Mouse (Mus musculus): ENCODE data around the gene Ceacam9. TPM values are rescaled to one million over a fixed set of nuclear protein-coding genes. Genes with fewer than 3 reads are reported as not detected.

The Ceacam9 gene
- polyA plus RNA-seq, 1 experiment: not detected

DNA sequence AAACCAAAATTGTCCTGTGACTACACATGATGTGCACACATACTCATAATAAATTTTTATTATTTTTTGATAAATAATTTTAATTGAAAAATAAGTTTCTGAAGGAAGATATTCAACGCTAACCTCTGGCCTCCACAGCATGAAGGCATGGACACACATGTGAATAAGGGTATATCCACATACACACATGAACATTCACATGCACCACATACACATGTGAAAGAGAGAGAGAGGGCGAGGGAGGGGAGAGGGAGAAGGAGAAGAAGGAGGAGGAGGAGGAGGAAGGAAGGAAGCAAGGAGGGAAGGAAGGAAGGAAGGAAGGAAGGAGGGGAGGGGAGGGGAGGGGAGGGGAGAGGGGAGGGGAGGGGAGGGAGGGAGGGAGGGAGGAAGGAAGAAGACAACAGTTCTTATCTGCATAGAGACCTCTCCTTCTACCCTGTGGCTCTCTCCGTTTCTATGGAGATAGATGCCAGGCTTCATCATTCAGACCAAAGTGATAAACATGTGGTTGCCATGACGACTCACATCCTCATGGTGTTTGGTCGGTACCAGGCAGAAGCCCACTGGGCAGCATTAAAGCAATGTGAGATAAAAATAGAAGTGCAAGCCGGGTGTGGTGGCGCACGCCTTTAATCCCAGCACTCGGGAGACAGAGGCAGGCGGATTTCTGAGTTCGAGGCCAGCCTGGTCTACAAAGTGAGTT, 37.3 kb downstream of the Ceacam9 start:
- Histone ChIP-seq H3K27ac (ENCODE audit: insufficient read depth, low read depth, low read length) (no peak overlapping the region), H3K4me1 (ENCODE audit: control insufficient read depth, insufficient read depth, low read length) (peaks cover 7% of the 10 kb centered on the region; the same call in 1 of the 2 replicates), H3K4me3 (ENCODE audit: insufficient read depth, low read depth, low read length) (no peak overlapping the region)
- WGBS: 57% methylated on average over 10 of the region's 11 CpGs
- TF ChIP-seq CTCF (IDR thresholded peaks at IDR 0.05; ENCODE audit: insufficient read depth, low read depth, low read length) (no peak), POLR2A (IDR thresholded peaks at IDR 0.05; ENCODE audit: insufficient read depth, low read depth, low read length) (no peak)

DNA sequence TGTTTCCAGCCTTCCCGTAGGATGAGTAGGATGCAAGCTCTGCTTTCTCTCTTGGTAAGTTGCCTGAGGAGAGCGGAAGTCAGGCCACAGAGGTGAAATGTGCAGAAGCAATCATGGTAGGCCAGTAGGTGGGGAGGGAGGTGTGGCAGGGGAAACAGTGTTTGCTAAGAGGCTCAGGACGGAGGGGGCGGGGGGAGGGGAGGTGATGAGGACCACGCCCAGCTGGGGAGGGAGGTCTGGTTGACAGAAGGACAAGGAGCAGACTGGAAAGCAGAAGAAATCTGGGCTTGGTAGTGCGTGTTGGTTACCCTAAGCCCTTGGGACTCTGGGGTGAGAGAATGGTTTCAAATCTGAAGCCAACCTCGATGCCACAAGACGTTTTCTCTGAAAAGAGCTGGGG, 38.6 kb downstream of the Ceacam9 start:
- TF ChIP-seq POLR2A (IDR thresholded peaks at IDR 0.05; ENCODE audit: insufficient read depth, low read depth, low read length): no peak
- no peak for TF ChIP-seq CTCF (IDR thresholded peaks at IDR 0.05; ENCODE audit: insufficient read depth, low read depth, low read length)
- peaks cover 7% of the 10 kb centered on the region; the same call in 1 of the 2 replicates for H3K4me1 ChIP-seq (ENCODE audit: control insufficient read depth, insufficient read depth, low read length)
- no peak overlapping the region for H3K27ac ChIP-seq (ENCODE audit: insufficient read depth, low read depth, low read length)
- 46% methylated on average over 8 of the region's 8 CpGs for WGBS
- no peak overlapping the region for H3K4me3 ChIP-seq (ENCODE audit: insufficient read depth, low read depth, low read length)

GRCm38 (mm10) chr7:16761005-16761481, 39.3 kb downstream of the Ceacam9 start:
- 44% methylated on average over 10 of the region's 10 CpGs for WGBS
- TF ChIP-seq POLR2A (IDR thresholded peaks at IDR 0.05; ENCODE audit: insufficient read depth, low read depth, low read length) (no peak), CTCF (IDR thresholded peaks at IDR 0.05; ENCODE audit: insufficient read depth, low read depth, low read length) (no peak)
- H3K4me1 ChIP-seq (ENCODE audit: control insufficient read depth, insufficient read depth, low read length): peaks cover 7% of the 10 kb centered on the region; the same call in 1 of the 2 replicates

GRCm38 (mm10) chr7:16761630-16762029, 39.9 kb downstream of the Ceacam9 start:
- TF ChIP-seq CTCF (IDR thresholded peaks at IDR 0.05; ENCODE audit: insufficient read depth, low read depth, low read length) (no peak), POLR2A (IDR thresholded peaks at IDR 0.05; ENCODE audit: insufficient read depth, low read depth, low read length) (no peak)
- WGBS: 68% methylated on average over 5 of the region's 5 CpGs
- H3K27ac ChIP-seq (ENCODE audit: insufficient read depth, low read depth, low read length): 0 out of 2 replicates have a peak overlapping the region, but pooled peaks have one; percentile 33
- no peak overlapping the region for H3K4me3 ChIP-seq (ENCODE audit: insufficient read depth, low read depth, low read length)
- peaks cover 7% of the 10 kb centered on the region; the same call in 1 of the 2 replicates for H3K4me1 ChIP-seq (ENCODE audit: control insufficient read depth, insufficient read depth, low read length)

More at GRCm38 (mm10) chr7:16761005-16761481, 39.3 kb downstream of the Ceacam9 start:
- no peak overlapping the region for H3K27ac ChIP-seq (ENCODE audit: insufficient read depth, low read depth, low read length)
- H3K4me3 ChIP-seq (ENCODE audit: insufficient read depth, low read depth, low read length): no peak overlapping the region

DNA sequence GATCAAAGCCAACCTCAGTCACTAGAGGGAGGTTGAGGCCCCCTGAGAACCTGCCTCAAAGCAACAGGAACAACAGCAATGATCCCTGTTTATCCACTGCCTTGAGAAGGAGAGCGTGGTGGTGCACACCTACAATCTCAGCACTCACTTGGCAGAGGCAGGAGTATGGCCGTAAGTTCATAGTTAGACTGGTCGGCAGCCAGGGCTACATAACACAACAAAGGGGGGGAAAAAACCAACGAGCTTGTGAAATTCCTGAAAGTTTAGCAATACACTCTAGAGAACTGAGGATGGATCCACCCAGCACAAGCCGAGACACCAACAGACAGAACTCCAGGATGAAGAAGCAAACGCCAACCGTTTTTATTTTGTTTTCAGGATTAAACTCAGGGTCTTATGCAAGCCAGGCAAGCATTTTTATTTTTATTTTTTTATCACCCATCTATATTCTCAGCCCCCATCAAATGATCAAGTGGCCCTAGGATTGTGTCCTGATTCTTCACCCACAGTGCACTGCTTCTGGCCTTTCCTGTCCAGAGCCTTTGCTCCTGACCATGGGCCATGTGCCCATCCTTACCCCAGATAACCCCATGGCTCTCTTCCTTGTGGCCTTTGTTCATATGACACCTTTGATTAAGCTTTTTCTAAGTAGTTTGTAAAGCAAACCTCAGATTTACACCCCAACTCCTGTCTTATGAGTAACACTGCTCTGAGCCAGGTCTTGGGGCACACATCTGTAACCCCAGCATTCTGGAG, 41.9 kb downstream of the Ceacam9 start:
- WGBS: 89% methylated on average over 7 of the region's 7 CpGs
- TF ChIP-seq POLR2A (IDR thresholded peaks at IDR 0.05; ENCODE audit: insufficient read depth, low read depth, low read length) (no peak), CTCF (IDR thresholded peaks at IDR 0.05; ENCODE audit: insufficient read depth, low read depth, low read length) (no peak)
- Histone ChIP-seq H3K27ac (ENCODE audit: insufficient read depth, low read depth, low read length) (no peak overlapping the region), H3K4me1 (ENCODE audit: control insufficient read depth, insufficient read depth, low read length) (peaks cover 11% of the 10 kb centered on the region), H3K4me3 (ENCODE audit: insufficient read depth, low read depth, low read length) (no peak overlapping the region)

DNA sequence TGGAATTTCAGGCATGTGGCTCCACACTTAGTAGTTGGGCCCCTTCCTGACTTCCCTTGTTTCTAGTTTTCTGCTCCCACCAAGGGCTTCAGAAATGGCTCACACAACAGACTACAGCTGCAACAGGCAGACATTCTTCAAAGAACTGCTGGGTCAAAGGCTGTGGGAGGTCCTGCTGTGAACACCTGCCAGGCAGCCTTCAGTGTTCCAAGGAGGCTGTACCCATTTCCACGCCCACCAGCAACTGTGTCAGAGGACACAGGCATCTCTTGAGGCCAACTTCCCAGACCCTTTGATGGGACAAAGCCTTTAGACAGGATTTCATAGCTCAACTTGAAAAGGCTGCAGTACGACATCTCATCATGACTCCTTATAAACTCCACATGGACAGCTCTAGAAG, 44.7 kb downstream of the Ceacam9 start:
- WGBS: 47% methylated on average over 2 of the region's 2 CpGs
- H3K27ac ChIP-seq (ENCODE audit: insufficient read depth, low read depth, low read length): no peak overlapping the region
- H3K4me1 ChIP-seq (ENCODE audit: control insufficient read depth, insufficient read depth, low read length): peaks cover 7% of the 10 kb centered on the region; the same call in 1 of the 2 replicates
- no peak overlapping the region for H3K4me3 ChIP-seq (ENCODE audit: insufficient read depth, low read depth, low read length)
- TF ChIP-seq CTCF (IDR thresholded peaks at IDR 0.05; ENCODE audit: insufficient read depth, low read depth, low read length): no peak
- no peak for TF ChIP-seq POLR2A (IDR thresholded peaks at IDR 0.05; ENCODE audit: insufficient read depth, low read depth, low read length)

Other genes starting within 250 kb of the Ceacam9 start
- gene Npas1, start 244.2 kb upstream of the Ceacam9 start, polyA plus RNA-seq (2012; ENCODE audit: insufficient read depth, insufficient read length, low replicate concordance, missing spikeins): not detected in 2 replicates
- not detected in 2 replicates for gene Arhgap35, start 106.9 kb upstream of the Ceacam9 start, polyA plus RNA-seq (2012; ENCODE audit: insufficient read depth, insufficient read length, low replicate concordance, missing spikeins)
- gene Ceacam15, start 46.2 kb upstream of the Ceacam9 start, polyA plus RNA-seq (2012; ENCODE audit: insufficient read depth, insufficient read length, low replicate concordance, missing spikeins): not detected in 2 replicates
- gene Ap2s1, start 16.5 kb downstream of the Ceacam9 start, polyA plus RNA-seq (2012; ENCODE audit: insufficient read depth, insufficient read length, low replicate concordance, missing spikeins): not detected in 2 replicates
- gene Slc1a5, start 59.4 kb downstream of the Ceacam9 start, polyA plus RNA-seq (2012; ENCODE audit: insufficient read depth, insufficient read length, low replicate concordance, missing spikeins): not detected in 2 replicates
- gene Strn4, start 94.0 kb downstream of the Ceacam9 start, polyA plus RNA-seq (2012; ENCODE audit: insufficient read depth, insufficient read length, low replicate concordance, missing spikeins): not detected in 2 replicates
- gene Fkrp, start 94.8 kb downstream of the Ceacam9 start, polyA plus RNA-seq (2012; ENCODE audit: insufficient read depth, insufficient read length, low replicate concordance, missing spikeins): not detected in 2 replicates
- not detected in 2 replicates for gene Prkd2, start 121.0 kb downstream of the Ceacam9 start, polyA plus RNA-seq (2012; ENCODE audit: insufficient read depth, insufficient read length, low replicate concordance, missing spikeins)
- not detected in 2 replicates for gene Dact3, start 153.4 kb downstream of the Ceacam9 start, polyA plus RNA-seq (2012; ENCODE audit: insufficient read depth, insufficient read length, low replicate concordance, missing spikeins)
- gene Gng8, start 169.9 kb downstream of the Ceacam9 start, polyA plus RNA-seq (2012; ENCODE audit: insufficient read depth, insufficient read length, low replicate concordance, missing spikeins): not detected in 2 replicates
- not detected in 2 replicates for gene Ptgir, start 184.6 kb downstream of the Ceacam9 start, polyA plus RNA-seq (2012; ENCODE audit: insufficient read depth, insufficient read length, low replicate concordance, missing spikeins)
- 1,020 and 1,388 TPM in 2 replicates for gene Calm3, start 202.2 kb downstream of the Ceacam9 start, polyA plus RNA-seq (2012; ENCODE audit: insufficient read depth, insufficient read length, low replicate concordance, missing spikeins)
- gene Pnmal2, start 222.8 kb downstream of the Ceacam9 start, polyA plus RNA-seq (2012; ENCODE audit: insufficient read depth, insufficient read length, low replicate concordance, missing spikeins): not detected in 2 replicates
- gene Pnmal1, start 237.8 kb downstream of the Ceacam9 start, polyA plus RNA-seq (2012; ENCODE audit: insufficient read depth, insufficient read length, low replicate concordance, missing spikeins): not detected in 2 replicates